Mouse (Mus musculus): Measurements from ENCODE around the gene Copz2. TPM values are rescaled to one million over a fixed set of nuclear protein-coding genes. Genes with fewer than 3 reads are reported as not detected.

Copz2 gene
- total and polyA plus RNA-seq, 2 experiments from 2014 or later = 6.3 to 26.4 TPM

GRCm38 (mm10) chr11:96872441-96873379, 23.0 kb downstream of the Copz2 start:
- no peak overlapping the region for H3K4me2 ChIP-seq (ENCODE audit: low read depth, low read length)
- peaks cover 38% of the 10 kb centered on the region for H3K4me1 ChIP-seq (ENCODE audit: insufficient read depth, low read length)
- peak overlapping the region; percentile 95 for H3K27ac ChIP-seq
- TF ChIP-seq CTCF (IDR thresholded peaks at IDR 0.05; ENCODE audit: low read depth) = peak; percentile 8; the same call in 1 of the 2 replicates
- no peaks in the 10 kb centered on the region for H3K27me3 ChIP-seq (ENCODE audit: insufficient read depth, low read length)
- H3K36me3 ChIP-seq (ENCODE audit: insufficient read depth, low read length) = no peaks in the 10 kb centered on the region
- peak overlapping the region; percentile 18; the same call in 1 of the 2 replicates for H3K9ac ChIP-seq (replicated peaks; ENCODE audit: low read length)
- H3K9me3 ChIP-seq (ENCODE audit: low read length) = no peaks in the 10 kb centered on the region
- ATAC-seq (peak; percentile 36; the same call in 1 of the 2 replicates), DNase-seq (ENCODE audit: low spot score) (peak; percentile 60)
- WGBS = 6% methylated on average over 24 of the region's 24 CpGs
- H3K4me3 ChIP-seq (ENCODE audit: low read length) = no peak overlapping the region

DNA sequence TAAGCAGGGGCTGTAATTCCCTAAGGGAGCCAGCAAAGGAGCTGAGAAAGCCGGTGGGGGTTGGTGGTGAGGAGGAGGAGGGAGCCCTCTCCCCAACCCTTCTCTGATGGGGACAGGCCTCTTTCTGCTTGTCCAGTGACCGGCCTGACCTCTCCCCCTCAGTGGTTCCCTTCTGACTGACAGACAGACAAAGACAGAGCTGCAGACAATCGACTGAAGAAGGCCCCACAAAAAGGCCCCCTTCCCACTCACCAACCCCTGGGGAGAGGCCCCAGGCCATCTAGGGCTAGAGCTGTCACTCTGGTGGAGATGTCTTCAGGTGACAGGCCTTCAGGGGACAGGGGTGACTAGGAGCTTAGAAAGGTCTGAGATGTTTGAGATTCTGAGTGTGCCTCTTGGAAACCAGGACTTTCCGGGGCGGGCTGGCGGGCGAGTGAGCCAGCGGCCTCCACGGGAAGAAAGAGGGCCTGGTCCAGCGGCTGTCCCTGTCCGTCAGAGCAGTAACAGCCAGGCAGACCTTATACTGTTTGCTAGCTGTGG, 24.0 kb downstream of the Copz2 start:
- H3K4me2 ChIP-seq (ENCODE audit: low read depth, low read length) = no peak overlapping the region
- H3K36me3 ChIP-seq (ENCODE audit: insufficient read depth, low read length) = no peaks in the 10 kb centered on the region
- 12% methylated on average over 11 of the region's 11 CpGs for WGBS
- H3K4me1 ChIP-seq (ENCODE audit: insufficient read depth, low read length) = peaks cover 38% of the 10 kb centered on the region
- no peak for ATAC-seq
- peak overlapping the region; percentile 95 for H3K27ac ChIP-seq
- peak; percentile 30 for DNase-seq (ENCODE audit: low spot score)
- TF ChIP-seq CTCF (IDR thresholded peaks at IDR 0.05; ENCODE audit: low read depth) = no peak
- H3K9me3 ChIP-seq (ENCODE audit: low read length) = no peaks in the 10 kb centered on the region
- H3K27me3 ChIP-seq (ENCODE audit: insufficient read depth, low read length) = no peaks in the 10 kb centered on the region
- no peak overlapping the region for H3K4me3 ChIP-seq (ENCODE audit: low read length)
- H3K9ac ChIP-seq (replicated peaks; ENCODE audit: low read length) = 0 out of 2 replicates have a peak overlapping the region, but pooled peaks have one; percentile 15

DNA sequence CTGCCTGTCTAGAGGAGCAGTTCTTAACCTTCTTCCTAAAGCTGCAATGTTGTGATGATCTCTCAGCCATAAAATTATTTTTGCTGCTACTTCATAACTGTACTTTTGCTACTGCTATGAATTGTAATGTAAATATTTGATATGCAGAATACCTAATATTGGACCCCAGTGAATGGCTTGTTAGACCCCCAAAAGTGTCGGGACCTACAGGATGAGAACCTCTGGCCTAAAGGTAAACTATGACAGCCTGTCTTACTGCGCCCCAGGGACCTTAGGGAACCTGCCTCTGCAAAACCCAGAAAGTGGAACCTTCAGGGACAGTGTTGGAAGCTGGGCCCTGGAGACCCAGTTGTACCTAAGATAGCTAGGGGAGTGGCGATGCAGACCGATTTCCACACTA, 25.6 kb downstream of the Copz2 start:
- Histone ChIP-seq H3K9ac (replicated peaks; ENCODE audit: low read length) (peak overlapping the region; percentile 51; the same call in 1 of the 2 replicates), H3K4me2 (ENCODE audit: low read depth, low read length) (peak overlapping the region; percentile 49), H3K4me1 (ENCODE audit: insufficient read depth, low read length) (peaks cover 38% of the 10 kb centered on the region), H3K36me3 (ENCODE audit: insufficient read depth, low read length) (no peaks in the 10 kb centered on the region), H3K27ac (peak overlapping the region; percentile 95), H3K9me3 (ENCODE audit: low read length) (no peaks in the 10 kb centered on the region), H3K27me3 (ENCODE audit: insufficient read depth, low read length) (no peaks in the 10 kb centered on the region), H3K4me3 (ENCODE audit: low read length) (peak overlapping the region; percentile 22)
- ATAC-seq = no peak
- TF ChIP-seq CTCF (IDR thresholded peaks at IDR 0.05; ENCODE audit: low read depth) = no peak
- DNase-seq (ENCODE audit: low spot score) = no peak
- WGBS = 18% methylated on average over 4 of the region's 4 CpGs

DNA sequence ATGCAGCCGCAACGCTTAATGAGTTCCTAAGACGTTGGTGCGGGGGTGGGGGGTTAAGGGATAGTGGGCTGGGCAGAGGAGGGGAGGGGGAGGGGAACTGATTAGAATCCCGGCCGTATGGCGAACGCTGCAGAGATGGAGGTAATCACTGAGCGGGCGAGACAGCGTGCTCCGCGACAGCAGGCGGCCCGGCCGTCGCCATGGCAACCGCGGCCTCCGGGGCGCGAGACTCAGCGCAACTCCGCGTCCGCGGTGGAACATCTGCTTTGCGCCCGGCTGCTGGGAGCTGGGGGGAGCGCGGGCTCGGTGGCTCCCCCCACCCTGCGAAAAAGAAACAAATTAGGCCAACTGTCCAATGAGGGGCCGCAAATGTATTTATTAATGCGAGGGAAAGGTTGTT, 26.1 kb downstream of the Copz2 start:
- TF ChIP-seq CTCF (IDR thresholded peaks at IDR 0.05; ENCODE audit: low read depth) = no peak
- Histone ChIP-seq H3K27ac (peak overlapping the region; percentile 95), H3K4me3 (ENCODE audit: low read length) (peak overlapping the region; percentile 22), H3K9ac (replicated peaks; ENCODE audit: low read length) (peak overlapping the region; percentile 51; the same call in 1 of the 2 replicates), H3K27me3 (ENCODE audit: insufficient read depth, low read length) (no peaks in the 10 kb centered on the region), H3K9me3 (ENCODE audit: low read length) (no peaks in the 10 kb centered on the region), H3K36me3 (ENCODE audit: insufficient read depth, low read length) (no peaks in the 10 kb centered on the region), H3K4me1 (ENCODE audit: insufficient read depth, low read length) (peaks cover 38% of the 10 kb centered on the region), H3K4me2 (ENCODE audit: low read depth, low read length) (peak overlapping the region; percentile 49)
- WGBS = under 1% methylated on average over 33 of the region's 35 CpGs
- DNase-seq (ENCODE audit: low spot score) = peak; percentile 95
- peak; percentile 87 for ATAC-seq

DNA sequence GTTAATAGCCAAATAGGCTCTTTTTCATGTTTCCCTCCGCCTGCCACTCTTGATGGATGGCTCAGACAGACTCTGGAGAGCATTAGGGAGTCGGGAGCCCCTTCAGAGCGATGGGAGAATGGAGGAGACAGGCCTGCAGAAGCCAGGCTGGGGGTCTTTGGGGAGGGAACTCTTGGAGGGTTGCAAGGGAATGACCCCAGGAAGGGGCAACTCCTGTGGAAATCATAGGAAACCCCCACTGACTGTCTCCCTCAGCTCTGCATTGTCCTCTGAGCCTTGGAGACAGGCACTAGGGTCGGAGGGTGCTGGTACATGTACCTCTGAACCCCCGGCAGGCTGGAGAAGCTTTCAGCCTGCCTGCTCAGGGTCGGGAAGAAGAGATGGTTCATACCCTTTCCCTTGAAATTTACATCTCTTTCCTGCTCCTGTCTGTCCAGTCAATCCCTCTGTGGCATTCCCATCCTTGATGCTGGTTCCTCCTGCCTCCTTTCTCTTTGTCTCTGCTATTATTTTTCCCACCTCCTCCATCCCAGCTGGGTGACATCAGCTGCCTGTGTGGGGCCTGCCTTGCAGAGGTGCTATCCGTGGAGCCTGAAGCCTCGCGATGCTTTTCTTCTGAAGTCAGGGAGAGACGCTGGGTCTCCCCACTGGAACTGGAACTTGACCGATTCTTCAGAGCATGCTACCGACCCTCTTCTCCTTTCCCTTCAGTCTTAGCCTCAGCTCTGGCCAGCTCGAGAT, 26.8 kb downstream of the Copz2 start:
- H3K27me3 ChIP-seq (ENCODE audit: insufficient read depth, low read length) = no peaks in the 10 kb centered on the region
- no peak for TF ChIP-seq CTCF (IDR thresholded peaks at IDR 0.05; ENCODE audit: low read depth)
- peak overlapping the region; percentile 51 for H3K9ac ChIP-seq (replicated peaks; ENCODE audit: low read length)
- H3K9me3 ChIP-seq (ENCODE audit: low read length) = no peaks in the 10 kb centered on the region
- H3K4me2 ChIP-seq (ENCODE audit: low read depth, low read length) = peak overlapping the region; percentile 49
- peak overlapping the region; percentile 22; the same call in 1 of the 2 replicates for H3K4me3 ChIP-seq (ENCODE audit: low read length)
- WGBS = 8% methylated on average over 13 of the region's 13 CpGs
- H3K27ac ChIP-seq = peak overlapping the region; percentile 95
- peaks cover 38% of the 10 kb centered on the region for H3K4me1 ChIP-seq (ENCODE audit: insufficient read depth, low read length)
- DNase-seq (ENCODE audit: low spot score) (peak; percentile 71), ATAC-seq (peak; percentile 59)
- no peaks in the 10 kb centered on the region for H3K36me3 ChIP-seq (ENCODE audit: insufficient read depth, low read length)

GRCm38 (mm10) chr11:96877071-96877470, 27.4 kb downstream of the Copz2 start:
- no peak for TF ChIP-seq CTCF (IDR thresholded peaks at IDR 0.05; ENCODE audit: low read depth)
- peak overlapping the region; percentile 95 for H3K27ac ChIP-seq
- peak overlapping the region; percentile 51; the same call in 1 of the 2 replicates for H3K9ac ChIP-seq (replicated peaks; ENCODE audit: low read length)
- no peaks in the 10 kb centered on the region for H3K27me3 ChIP-seq (ENCODE audit: insufficient read depth, low read length)
- no peak overlapping the region for H3K4me3 ChIP-seq (ENCODE audit: low read length)
- no peaks in the 10 kb centered on the region for H3K9me3 ChIP-seq (ENCODE audit: low read length)
- peaks cover 38% of the 10 kb centered on the region for H3K4me1 ChIP-seq (ENCODE audit: insufficient read depth, low read length)
- no peaks in the 10 kb centered on the region for H3K36me3 ChIP-seq (ENCODE audit: insufficient read depth, low read length)
- ATAC-seq = no peak
- WGBS = 34% methylated on average over 4 of the region's 4 CpGs
- H3K4me2 ChIP-seq (ENCODE audit: low read depth, low read length) = peak overlapping the region; percentile 49; the same call in 1 of the 2 replicates
- DNase-seq (ENCODE audit: low spot score) = no peak

Data from hindbrain, postnatal 0 days (tissue).